Mouse (Mus musculus) C2C12 (cell line): ENCODE measurements around the gene Afg3l1. TPM values are rescaled to one million over a fixed set of nuclear protein-coding genes. Genes with fewer than 3 reads are reported as not detected.

ENCODE experiments used
- H3K27me3 ChIP-seq: one replicate; pipeline ENCODE4 v1.6.1; 2011; ENCODE audit not compliant: control insufficient read depth, insufficient read depth, insufficient read length
- H3K36me3 ChIP-seq: one replicate; pipeline ENCODE4 v1.6.1; 2011; ENCODE audit not compliant: control insufficient read depth, insufficient read depth
- H3K4me3 ChIP-seq: one replicate; pipeline ENCODE4 v1.5.1; 2011; ENCODE audit warnings: mild to moderate bottlenecking, control low read depth; ENCODE audit not compliant: poor library complexity, insufficient read depth, severe bottlenecking
- H3K79me2 ChIP-seq: one replicate; pipeline ENCODE4 v1.6.1; 2011; ENCODE audit not compliant: control insufficient read depth, insufficient read depth
- H3K79me3 ChIP-seq: one replicate; pipeline ENCODE4 v1.6.1; 2011; ENCODE audit warnings: low read depth, control low read depth
- H3ac ChIP-seq: one replicate; pipeline ENCODE3; 2011; ENCODE audit warnings: low read depth; ENCODE audit not compliant: control insufficient read depth, insufficient read length
- CEBPB ChIP-seq: IDR thresholded peaks from one replicate; pipeline ENCODE4 v1.6.1; 2011; ENCODE audit warnings: low read depth, mild to moderate bottlenecking, control low read depth, moderate library complexity
- CTCF ChIP-seq: IDR thresholded peaks from one replicate; pipeline ENCODE4 v1.5.1; 2011; ENCODE audit not compliant: control insufficient read depth, insufficient read depth, insufficient read length
- FOSL1 ChIP-seq: IDR thresholded peaks from one replicate; pipeline ENCODE4 v1.8.0; 2011; ENCODE audit warnings: mild to moderate bottlenecking, low read length; ENCODE audit not compliant: poor library complexity, insufficient read depth, severe bottlenecking
- MAX ChIP-seq: IDR thresholded peaks from one replicate; pipeline ENCODE4 v1.6.1; 2011; ENCODE audit warnings: mild to moderate bottlenecking, control low read depth
- MYOD1 ChIP-seq: IDR thresholded peaks from one replicate; pipeline ENCODE4 v1.6.1; 2011; ENCODE audit warnings: low read depth; ENCODE audit not compliant: control insufficient read depth, insufficient read length
- MYOG ChIP-seq: IDR thresholded peaks from one replicate; pipeline ENCODE4 v1.6.1; 2011; ENCODE audit not compliant: control insufficient read depth, insufficient read length; ENCODE audit errors: extremely low read depth
- USF1 ChIP-seq: IDR thresholded peaks from one replicate; pipeline ENCODE4 v1.6.1; 2011; ENCODE audit warnings: low read depth, mild to moderate bottlenecking, control low read depth, moderate library complexity
- polyA plus RNA-seq: library from polyadenylated mRNA; unstranded; fragments of >200 nt; fragmentation: generic; extraction: Trizol; gene quantifications from one replicate; pipeline ENCODE4 v1.2.1, GENCODE M21; 2012; ENCODE audit warnings: missing spikeins

Gene Afg3l1
- polyA plus RNA-seq, 1 experiment = 35.9 TPM

DNA sequence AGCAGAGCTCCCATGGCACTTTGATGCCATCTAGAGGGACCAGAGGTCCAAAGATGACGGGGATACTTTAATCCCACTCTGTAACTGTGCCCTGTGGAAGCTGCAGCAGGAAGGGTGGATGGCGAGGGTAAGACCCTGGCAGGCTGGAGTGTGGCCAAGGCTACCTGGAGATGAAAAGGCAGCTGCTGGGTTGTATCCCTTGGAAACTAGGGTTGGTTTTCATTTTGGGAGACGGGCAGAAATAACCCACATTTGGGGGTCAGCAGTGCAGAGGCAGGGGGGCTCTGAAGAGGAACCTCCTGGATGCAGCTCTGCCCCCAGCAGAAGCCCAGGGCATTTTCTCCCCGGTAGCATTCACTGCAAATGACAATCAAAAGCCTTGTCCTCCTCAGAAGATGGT, 27.6 kb downstream of the Afg3l1 start:
- Histone ChIP-seq H3ac (no peak overlapping the region), H3K79me3 (no peaks in the 10 kb centered on the region), H3K36me3 (peaks cover 41% of the 10 kb centered on the region), H3K4me3 (no peak overlapping the region), H3K27me3 (no peaks in the 10 kb centered on the region), H3K79me2 (no peaks in the 10 kb centered on the region)
- no peak for TF ChIP-seq CEBPB
- no peak for TF ChIP-seq MYOD1
- TF ChIP-seq CTCF = no peak
- TF ChIP-seq MYOG = no peak
- no peak for TF ChIP-seq MAX
- no peak for TF ChIP-seq USF1
- TF ChIP-seq FOSL1 = no peak

GRCm38 (mm10) chr8:123505695-123506094, 28.0 kb downstream of the Afg3l1 start:
- no peak overlapping the region for H3ac ChIP-seq
- no peaks in the 10 kb centered on the region for H3K79me3 ChIP-seq
- no peaks in the 10 kb centered on the region for H3K79me2 ChIP-seq
- TF ChIP-seq MAX (no peak), USF1 (no peak), MYOD1 (no peak), CEBPB (no peak), FOSL1 (no peak), CTCF (no peak), MYOG (no peak)
- no peak overlapping the region for H3K4me3 ChIP-seq
- H3K27me3 ChIP-seq = no peaks in the 10 kb centered on the region
- peaks cover 40% of the 10 kb centered on the region for H3K36me3 ChIP-seq

DNA sequence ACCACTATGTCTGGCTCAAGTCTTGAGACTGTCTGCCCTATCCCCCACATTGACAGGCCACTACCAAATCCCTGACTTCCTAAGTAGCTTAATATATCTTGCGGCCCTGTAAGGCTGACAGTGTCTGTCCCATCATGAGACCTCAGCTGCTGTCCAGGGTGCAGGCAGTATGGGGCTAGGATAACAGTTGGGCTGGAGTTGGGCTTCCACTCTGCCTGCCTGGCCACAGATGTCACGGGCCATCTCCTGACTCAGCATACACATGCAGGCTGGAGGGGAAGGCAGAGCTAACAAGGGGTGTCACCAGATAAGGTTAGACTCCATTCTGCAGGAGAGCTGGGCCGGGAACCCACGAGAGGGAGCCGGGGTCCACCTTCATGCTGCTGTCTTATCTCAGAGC, 29.4 kb downstream of the Afg3l1 start:
- peaks cover 26% of the 10 kb centered on the region for H3K36me3 ChIP-seq
- H3ac ChIP-seq = no peak overlapping the region
- no peaks in the 10 kb centered on the region for H3K79me2 ChIP-seq
- no peak overlapping the region for H3K4me3 ChIP-seq
- H3K79me3 ChIP-seq = no peaks in the 10 kb centered on the region
- no peaks in the 10 kb centered on the region for H3K27me3 ChIP-seq
- TF ChIP-seq MYOD1 = no peak
- no peak for TF ChIP-seq MAX
- no peak for TF ChIP-seq USF1
- no peak for TF ChIP-seq MYOG
- no peak for TF ChIP-seq CEBPB
- no peak for TF ChIP-seq CTCF
- no peak for TF ChIP-seq FOSL1

DNA sequence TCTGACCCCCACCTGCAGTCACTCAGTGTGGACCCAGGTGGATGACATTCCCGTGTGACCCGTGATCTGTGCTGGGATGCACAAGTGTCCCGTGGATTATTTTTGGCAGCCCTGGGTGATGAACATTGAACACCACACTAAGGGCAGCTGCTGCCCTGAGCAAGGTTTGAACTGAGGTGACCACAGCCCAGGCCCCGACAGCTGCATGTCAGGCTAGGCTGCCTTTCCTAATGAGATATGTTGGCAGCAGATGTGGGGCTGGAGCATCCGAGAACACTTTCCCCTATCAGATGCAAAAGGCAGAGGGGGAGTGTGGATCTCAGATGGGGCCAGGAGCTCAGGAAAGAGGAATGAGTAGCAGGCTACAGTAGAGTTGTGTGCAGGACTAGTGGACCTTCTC, 33.1 kb downstream of the Afg3l1 start:
- H3K4me3 ChIP-seq = no peak overlapping the region
- no peaks in the 10 kb centered on the region for H3K27me3 ChIP-seq
- peak; percentile 52 for TF ChIP-seq MYOD1
- no peak for TF ChIP-seq USF1
- TF ChIP-seq CEBPB = no peak
- no peaks in the 10 kb centered on the region for H3K79me3 ChIP-seq
- no peaks in the 10 kb centered on the region for H3K79me2 ChIP-seq
- no peak overlapping the region for H3ac ChIP-seq
- peaks cover 5% of the 10 kb centered on the region for H3K36me3 ChIP-seq

- TF ChIP-seq FOSL1 = no peak
- no peak for TF ChIP-seq CTCF
- no peak for TF ChIP-seq MYOG
- no peak for TF ChIP-seq MAX
- no peak for TF ChIP-seq MYOD1
- no peak for TF ChIP-seq CEBPB
- TF ChIP-seq USF1 = no peak
- H3K79me3 ChIP-seq = peaks cover 3% of the 10 kb centered on the region
- peaks cover 4% of the 10 kb centered on the region for H3K79me2 ChIP-seq
- H3ac ChIP-seq = no peak overlapping the region
- H3K4me3 ChIP-seq = no peak overlapping the region
- H3K27me3 ChIP-seq = no peaks in the 10 kb centered on the region
- no peaks in the 10 kb centered on the region for H3K36me3 ChIP-seq
Measured at GRCm38 (mm10) chr8:123514136-123514535, 36.4 kb downstream of the Afg3l1 start.
